Mouse (Mus musculus): ENCODE results near the gene Slc12a9.

GRCm38 (mm10) chr5:137308356-137308755, 25.0 kb downstream of the Slc12a9 start:
- TF ChIP-seq CTCF (IDR thresholded peaks at IDR 0.05; ENCODE audit: extremely low read depth, insufficient read depth, insufficient read length, insufficient replicate concordance) (no peak), POLR2A (IDR thresholded peaks at IDR 0.05; ENCODE audit: low read depth, low read length) (no peak)

Data from spleen, adult 2 months (tissue).